Mouse (Mus musculus) naive thymus-derived CD4-positive, alpha-beta T cell, adult 2 months (primary cell): Measurements from ENCODE around the gene Zic4.

ENCODE experiments used
- DNase-seq: peaks from one replicate; pipeline ENCODE4 v3.0.0-alpha.2; 2011; ENCODE audit warnings: low read depth

Gene Zic4

DNA sequence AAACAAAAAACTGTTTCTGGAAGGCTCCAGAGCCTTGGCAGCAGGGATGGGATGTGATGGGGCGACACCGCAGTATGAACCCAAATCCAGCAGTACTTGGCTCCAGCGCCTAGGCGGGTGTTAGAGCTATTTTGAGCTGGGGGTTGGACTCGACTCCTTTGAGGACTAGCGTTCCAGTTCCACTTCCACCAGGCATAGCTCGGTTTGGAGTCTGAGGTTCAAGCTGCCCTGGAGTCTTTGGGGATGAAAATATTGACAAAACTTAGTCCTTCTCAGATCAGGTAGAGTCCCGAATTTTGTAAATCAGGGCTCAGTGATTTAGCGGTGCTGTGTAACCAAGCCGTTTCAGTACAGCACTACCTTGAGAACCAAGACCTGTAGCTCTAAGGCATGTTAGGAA lies 39.3 kb downstream of the Zic4 start:
- no peak for DNase-seq

DNA sequence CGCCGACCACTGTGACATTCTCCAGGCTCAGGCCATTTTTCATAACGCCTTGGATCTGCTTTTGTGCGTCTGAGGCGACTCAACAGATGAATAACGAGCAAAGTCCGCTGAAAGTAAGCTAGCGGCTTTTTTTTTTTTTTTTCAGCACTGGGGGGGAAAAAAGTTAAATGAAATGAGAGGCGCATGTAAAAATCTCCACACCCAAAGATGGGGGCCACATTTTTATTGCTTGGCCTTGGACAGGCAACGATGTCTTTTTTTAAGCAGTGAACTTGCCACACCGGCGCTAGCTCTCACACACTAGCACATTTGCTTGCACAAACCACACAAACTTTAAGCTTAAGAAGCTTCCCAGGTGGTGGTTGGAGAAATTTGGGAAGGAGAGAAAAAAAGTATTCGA lies 42.0 kb downstream of the Zic4 start:
- no peak for DNase-seq

DNA sequence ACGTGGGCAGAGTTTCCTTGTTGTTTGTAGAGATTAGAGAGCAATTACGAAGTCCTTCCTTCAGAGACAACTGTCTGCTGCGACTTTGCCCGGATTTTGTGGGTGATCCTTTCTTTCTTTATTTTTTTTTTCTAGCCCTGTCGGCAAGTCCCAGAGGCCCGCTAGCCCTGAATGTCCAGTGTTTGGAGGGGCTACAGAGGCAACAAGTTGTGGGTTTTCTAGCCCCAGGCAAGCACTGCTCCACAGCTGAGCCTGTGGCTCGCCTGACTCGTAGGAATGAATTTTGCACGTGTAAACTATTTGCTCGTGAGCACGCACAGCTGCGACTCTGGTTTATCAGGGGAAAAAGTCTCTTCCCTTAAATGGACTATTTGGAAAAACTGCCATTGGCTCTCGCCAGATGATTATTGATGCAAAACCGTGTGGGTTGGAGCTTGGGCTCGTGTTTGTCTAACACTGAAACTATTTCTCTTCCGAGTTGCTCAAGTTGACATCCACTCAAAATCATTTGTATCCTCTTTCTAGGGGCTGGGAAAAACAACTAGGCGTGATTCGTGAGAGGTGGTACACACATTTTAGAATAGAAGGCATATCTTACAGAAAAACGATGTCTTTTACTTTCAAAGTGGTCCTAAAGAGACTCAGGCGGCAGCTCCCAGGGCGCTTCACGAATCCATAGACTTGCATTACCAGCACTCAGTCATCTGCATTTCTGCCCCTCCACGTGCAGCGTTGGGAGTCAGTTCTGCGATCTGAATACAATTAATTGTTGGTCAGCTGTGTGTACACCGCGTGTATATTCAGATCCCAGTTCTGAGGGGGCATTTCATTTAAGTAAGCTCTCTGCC lies 42.9 kb downstream of the Zic4 start:
- DNase-seq, result no peak

DNA sequence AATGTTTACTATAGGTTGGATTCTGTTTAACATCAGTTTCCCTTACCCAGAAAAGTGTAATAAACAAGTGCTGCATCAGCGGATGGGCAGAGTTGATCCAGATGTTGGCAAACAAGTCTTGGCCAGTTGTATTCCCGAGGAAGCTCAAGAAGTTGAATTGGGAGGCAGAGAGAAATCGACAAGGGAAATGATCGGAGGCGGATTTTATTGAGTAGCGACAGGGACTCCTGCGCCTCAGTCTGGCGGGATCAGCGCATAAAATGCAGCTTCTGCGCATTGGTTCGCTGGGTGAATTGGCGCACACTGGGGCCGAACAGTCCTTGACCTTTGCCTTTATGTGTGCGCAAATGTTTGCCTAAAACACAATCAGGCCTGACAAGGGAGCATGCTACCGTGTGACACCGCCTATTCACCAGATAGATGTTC lies 43.6 kb downstream of the Zic4 start:
- no peak for DNase-seq

DNA sequence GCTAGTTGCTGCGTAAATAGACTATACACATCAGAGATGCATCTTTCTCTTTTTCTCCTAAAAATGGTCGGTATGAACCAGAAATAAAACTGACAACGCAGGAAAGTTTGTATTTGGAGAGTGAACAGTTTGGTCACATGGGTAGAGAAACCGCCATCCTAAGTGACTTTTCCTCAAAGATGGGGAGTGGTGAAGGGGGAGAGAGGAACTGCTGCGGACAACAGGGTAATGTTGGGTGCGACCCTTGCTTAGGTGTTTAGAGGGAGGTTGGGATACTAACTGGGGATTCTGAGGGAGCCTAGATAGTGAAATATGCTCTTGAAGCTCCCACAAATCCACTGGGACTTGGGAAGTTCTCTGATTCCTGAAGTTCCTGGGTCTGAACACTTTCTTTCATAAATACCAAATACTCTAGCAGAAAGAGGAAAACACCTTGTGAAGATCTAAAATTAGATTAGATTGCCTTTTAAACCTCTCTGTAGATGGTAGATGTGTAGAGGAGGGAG lies 44.1 kb downstream of the Zic4 start:
- DNase-seq, result no peak

DNA sequence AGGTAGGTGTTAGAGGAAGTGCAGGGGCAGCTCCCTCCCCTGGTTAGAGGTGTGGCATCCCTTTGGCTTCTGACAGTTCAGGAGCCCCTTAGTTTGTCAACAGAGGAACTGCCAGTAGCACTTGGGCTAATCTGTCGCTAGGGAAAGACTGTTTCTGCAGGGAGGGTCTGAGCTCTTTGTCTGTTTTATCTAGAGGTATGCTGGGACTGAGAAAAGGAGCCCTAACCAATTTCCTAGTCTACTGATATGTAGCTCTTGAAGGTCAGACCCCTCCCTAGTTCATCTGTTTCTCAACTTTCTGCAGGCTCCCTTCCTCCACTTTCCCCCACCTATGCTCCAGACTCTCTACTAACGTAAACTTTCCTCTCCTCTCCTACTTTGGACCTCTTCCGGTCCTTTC lies 47.6 kb downstream of the Zic4 start:
- no peak for DNase-seq

DNA sequence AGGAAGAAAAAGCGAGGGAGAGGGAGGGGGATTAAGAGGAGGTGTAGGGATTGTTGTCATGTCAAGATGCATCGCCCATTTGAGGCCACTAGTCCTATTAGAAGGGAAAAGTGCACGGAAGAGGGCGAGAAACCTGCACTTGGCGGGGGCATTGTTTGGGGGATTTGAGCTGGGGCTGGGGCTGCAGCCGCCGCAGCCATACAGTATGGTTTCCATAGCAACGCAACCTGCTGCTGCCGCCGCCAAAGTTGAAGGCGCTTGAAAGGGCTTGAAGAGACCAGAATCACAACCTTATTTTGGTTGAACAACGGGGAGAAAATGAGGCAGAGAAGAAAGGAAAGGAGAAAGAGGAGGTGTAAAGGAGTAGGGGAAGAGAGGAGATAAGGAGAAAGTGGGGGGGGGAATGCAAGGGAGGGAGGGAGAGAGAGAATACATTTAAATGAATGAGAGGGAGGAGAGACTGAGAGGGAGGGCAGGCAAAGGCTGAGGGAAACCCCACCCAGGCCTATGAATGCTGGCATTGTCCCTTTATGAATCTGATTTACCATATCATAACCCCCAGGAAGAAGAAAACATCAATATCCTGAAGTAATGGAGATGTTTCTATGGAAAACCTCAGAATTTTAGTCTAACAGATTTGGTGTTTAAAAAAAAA lies 51.9 kb downstream of the Zic4 start:
- DNase-seq, result no peak

DNA sequence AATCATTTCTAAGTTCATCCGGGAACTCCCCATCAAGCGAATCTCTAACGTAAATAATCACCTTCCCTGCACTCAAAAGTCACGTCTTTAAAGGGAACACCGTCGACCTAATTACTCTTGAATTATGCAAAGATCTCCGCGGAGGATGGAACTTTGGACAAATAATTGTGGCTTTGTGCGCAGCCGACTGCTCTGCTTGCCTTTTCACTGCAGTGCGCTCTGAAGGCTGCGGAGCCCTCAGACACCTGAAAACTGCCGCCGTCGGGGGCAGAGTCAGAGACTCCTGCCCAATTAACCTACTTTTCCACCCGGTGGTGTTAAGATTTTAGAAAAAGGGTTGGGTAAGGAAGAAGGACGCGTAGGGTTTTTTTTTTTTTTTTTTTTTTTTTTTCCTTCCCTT lies 58.2 kb downstream of the Zic4 start:
- no peak for DNase-seq
